Mouse (Mus musculus): ENCODE data around the gene Trabd. TPM values are rescaled to one million over a fixed set of nuclear protein-coding genes. Genes with fewer than 3 reads are reported as not detected.

The Trabd gene
- polyA plus RNA-seq, 1 experiment = 76.4 TPM

DNA sequence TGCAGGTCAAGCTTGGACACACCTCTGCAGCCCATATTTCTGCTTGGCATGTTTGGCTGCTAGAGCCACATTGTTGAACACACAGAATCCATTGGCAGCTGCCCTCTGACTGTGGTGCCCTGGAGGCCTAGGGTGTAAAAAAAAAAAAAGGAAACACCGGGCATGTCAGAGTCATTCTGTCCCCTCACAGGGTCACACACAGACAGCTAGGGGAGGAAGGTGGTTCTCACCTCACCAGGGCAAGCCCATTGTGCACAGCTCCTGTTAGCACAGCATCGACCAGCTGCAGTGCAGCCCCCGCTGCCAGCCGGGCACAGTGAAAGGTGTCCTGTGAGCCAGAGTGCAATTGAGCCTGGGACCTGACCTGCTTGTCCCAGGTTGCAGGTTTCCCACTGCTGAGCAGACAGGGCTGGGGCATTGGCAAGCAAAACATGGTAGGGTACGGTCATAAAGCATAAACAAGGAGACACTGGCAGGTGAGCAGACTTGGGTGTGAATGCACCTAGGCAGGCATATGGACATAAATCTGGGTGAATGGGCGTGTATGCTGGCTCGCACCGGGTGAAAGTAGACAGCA is 52.5 kb downstream of the Trabd start:
- no peak for DNase-seq (ENCODE audit: low read depth)

DNA sequence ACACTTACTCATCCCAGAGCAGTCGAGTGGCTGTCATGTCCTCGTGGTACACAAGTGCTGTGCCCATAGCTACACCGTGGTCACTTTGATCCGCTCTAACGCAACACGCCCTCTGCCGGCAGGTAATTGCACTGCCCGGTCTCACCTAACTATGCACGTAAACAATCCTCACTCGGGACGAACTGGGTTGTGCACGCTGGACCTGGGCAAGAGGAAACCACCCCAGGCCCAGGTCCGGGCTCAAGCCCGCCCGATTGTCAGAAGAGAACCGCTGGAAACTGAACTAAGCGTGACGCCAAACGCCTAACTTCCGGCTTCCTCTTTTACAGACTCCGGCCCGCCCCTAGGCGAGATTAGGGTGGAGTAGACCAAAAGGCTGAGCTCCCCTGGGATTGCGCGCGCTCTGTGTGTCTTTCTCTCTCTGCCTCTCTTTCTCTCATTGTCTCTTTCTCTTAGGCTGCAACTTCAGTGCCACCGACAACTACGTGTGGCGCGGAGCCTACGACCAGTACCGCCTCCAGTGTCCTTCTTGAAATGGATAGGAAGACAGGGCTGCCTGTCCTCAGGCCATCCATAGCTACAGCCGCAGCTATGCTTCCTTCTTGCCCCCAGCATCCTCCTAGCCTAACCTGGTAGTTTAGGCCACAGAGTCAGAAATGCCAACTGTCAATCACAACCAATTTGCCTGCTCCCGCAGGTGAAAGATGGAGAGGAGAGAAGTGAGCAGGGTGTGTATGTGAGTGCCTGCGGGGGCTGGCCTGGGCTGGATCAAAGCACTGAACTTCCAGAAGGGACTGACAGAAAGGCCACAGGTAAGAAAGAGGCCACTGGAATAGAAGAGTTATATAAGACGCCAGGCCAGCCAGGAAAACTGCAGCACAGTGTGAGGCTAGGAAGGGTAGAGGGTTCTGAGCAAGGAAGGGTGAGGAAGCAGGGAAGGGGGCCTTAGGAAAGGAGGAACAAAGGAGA is 53.7 kb downstream of the Trabd start, which contains the start of gene Hdac10:
Gene Hdac10, minus strand, starts transcription at position 319 of the 969 bp plus-strand sequence.
- DNase-seq (ENCODE audit: low read depth) = no peak

DNA sequence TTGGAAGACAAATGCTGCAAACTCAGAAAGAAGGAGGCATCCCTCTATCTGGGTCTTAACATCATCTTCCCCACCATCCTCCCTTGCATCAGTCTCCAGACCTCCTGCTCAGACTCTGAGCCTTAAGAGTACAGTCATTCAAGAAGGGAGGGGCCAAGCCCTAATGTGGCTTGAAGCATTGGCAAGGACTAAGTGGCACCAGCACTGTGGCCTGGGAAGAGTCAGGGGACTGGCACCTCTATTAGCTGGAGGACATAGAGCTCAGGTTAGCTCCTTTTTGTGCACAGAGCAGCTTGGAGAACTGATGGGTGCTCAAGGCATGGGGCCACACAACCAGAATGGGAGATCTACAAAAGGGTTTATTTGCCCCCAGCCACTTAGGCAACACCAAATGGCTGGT is 55.3 kb downstream of the Trabd start:
- no peak for DNase-seq (ENCODE audit: low read depth)

DNA sequence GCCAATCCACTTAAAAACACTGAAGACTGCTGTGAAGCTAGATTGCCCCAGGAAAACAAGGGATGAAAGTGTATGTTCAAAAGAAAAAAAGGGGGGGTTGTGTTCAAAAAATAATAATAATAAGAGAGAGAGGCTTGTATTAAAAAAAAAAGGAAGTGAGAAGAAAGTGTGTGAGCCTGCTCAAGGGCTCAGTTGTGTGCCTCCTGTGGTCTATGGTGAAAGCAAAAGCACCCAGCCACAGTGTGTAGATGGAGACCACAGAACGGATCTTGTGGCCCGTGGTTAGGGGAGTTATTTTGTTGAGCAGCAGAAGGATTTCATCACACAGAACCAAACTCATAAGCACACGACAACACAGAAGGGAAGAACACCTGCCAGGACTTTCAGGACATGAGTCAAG is 56.4 kb downstream of the Trabd start:
- DNase-seq (ENCODE audit: low read depth) = no peak

Other genes with a start within 250 kb of the Trabd start
- gene Pim3, start 212.9 kb upstream of the Trabd start, polyA plus RNA-seq (2012; rRNA removed) = 51.8 and 58.9 TPM in 2 replicates
- 0.45 and 0.82 TPM in 2 replicates for gene Ttll8, start 120.7 kb upstream of the Trabd start, polyA plus RNA-seq (2012; rRNA removed)
- gene Mlc1, start 96.1 kb upstream of the Trabd start, polyA plus RNA-seq (2012; rRNA removed) = 0.26 and 0.70 TPM in 2 replicates
- 0.11 and 0.15 TPM in 2 replicates for gene Mov10l1, start 92.2 kb upstream of the Trabd start, polyA plus RNA-seq (2012; rRNA removed)
- 2.7 and 4.4 TPM in 2 replicates for gene Panx2, start 15.4 kb upstream of the Trabd start, polyA plus RNA-seq (2012; rRNA removed)
- 54.2 and 54.5 TPM in 2 replicates for gene Selenoo, start 14.0 kb downstream of the Trabd start, polyA plus RNA-seq (2012; rRNA removed)
- 71.9 and 87.7 TPM in 2 replicates for gene Tubgcp6, start 48.0 kb downstream of the Trabd start, polyA plus RNA-seq (2012; rRNA removed)
- gene Hdac10, start 53.6 kb downstream of the Trabd start, polyA plus RNA-seq (2012; rRNA removed) = 31.1 and 38.8 TPM in 2 replicates
- gene Mapk12, start 65.6 kb downstream of the Trabd start, polyA plus RNA-seq (2012; rRNA removed) = 25.2 and 25.3 TPM in 2 replicates
- 23.8 and 30.3 TPM in 2 replicates for gene Mapk11, start 74.5 kb downstream of the Trabd start, polyA plus RNA-seq (2012; rRNA removed)
- 98.9 and 119 TPM in 2 replicates for gene Plxnb2, start 105.7 kb downstream of the Trabd start, polyA plus RNA-seq (2012; rRNA removed)
- gene Dennd6b, start 121.4 kb downstream of the Trabd start, polyA plus RNA-seq (2012; rRNA removed) = 12.2 and 13.6 TPM in 2 replicates
- gene Ppp6r2, start 136.4 kb downstream of the Trabd start, polyA plus RNA-seq (2012; rRNA removed) = 89.2 and 158 TPM in 2 replicates
- 127 and 142 TPM in 2 replicates for gene Sbf1, start 240.2 kb downstream of the Trabd start, polyA plus RNA-seq (2012; rRNA removed)
- gene Adm2, start 247.6 kb downstream of the Trabd start, polyA plus RNA-seq (2012; rRNA removed) = 0.26 and 0.63 TPM in 2 replicates

Data from gonadal fat pad, adult 2 months (tissue).